Mouse (Mus musculus) olfactory bulb, adult 2 months (tissue): Measurements from ENCODE around the gene Uvssa.

ENCODE experiments used
- CTCF ChIP-seq: fragments of 200-500 bp; IDR thresholded peaks from 2 replicates; pipeline ENCODE4 v1.5.1; 2012; ENCODE audit warnings: low read depth, mild to moderate bottlenecking, low read length, moderate library complexity; ENCODE audit not compliant: insufficient read depth
- POLR2A ChIP-seq: fragments of 200-500 bp; IDR thresholded peaks from 2 replicates; pipeline ENCODE4 v1.6.1; 2012; ENCODE audit warnings: mild to moderate bottlenecking, low read depth, low read length, moderate library complexity; ENCODE audit not compliant: insufficient read depth

DNA sequence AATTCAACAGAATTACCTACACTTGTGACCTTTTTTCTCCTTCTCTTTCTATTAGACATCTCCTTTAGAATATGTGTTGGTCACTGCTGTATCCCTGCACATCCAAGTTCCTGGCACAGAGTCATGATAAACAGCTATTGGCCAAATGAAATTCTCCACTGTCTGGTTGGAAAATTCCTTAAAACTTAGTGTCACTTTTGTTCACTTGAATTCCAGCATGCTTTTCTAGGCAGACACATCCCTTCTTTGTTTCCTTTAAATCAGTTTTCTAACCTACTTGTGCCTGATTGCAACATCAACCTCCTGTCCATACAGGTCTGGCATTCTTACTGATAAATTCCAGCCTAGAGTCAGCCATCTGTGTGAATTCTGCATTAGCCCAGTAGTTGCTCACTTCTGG lies 35.5 kb upstream of the Uvssa start:
- no peak for TF ChIP-seq POLR2A
- TF ChIP-seq CTCF = no peak
